Mouse (Mus musculus): ENCODE results near the gene Helz. TPM values are rescaled to one million over a fixed set of nuclear protein-coding genes. Genes with fewer than 3 reads are reported as not detected.

The Helz gene
- total RNA-seq, 2 experiments from 2014 or later, result 17.6 to 25.4 TPM

GRCm38 (mm10) chr11:107716332-107716938 lies 168.7 kb downstream of the Helz start, which contains the start of gene Cacng1:
Gene Cacng1 (minus strand): TSS chr11:107716522.
- no peak for ATAC-seq (replicated peaks; ENCODE audit: poor library complexity)

- peak; percentile 93 for ATAC-seq (replicated peaks; ENCODE audit: poor library complexity)
Measured at GRCm38 (mm10) chr11:107720264-107721021, 172.7 kb downstream of the Helz start.

- ATAC-seq (replicated peaks; ENCODE audit: poor library complexity), result no peak
Measured at GRCm38 (mm10) chr11:107721057-107721456, 173.3 kb downstream of the Helz start.

- ATAC-seq (replicated peaks; ENCODE audit: poor library complexity), result no peak
Measured at GRCm38 (mm10) chr11:107724603-107725002, 176.9 kb downstream of the Helz start.

GRCm38 (mm10) chr11:107728073-107728863 lies 180.5 kb downstream of the Helz start:
- no peak for ATAC-seq (replicated peaks; ENCODE audit: poor library complexity)

GRCm38 (mm10) chr11:107729141-107729540 lies 181.4 kb downstream of the Helz start:
- ATAC-seq (replicated peaks; ENCODE audit: poor library complexity), result no peak

GRCm38 (mm10) chr11:107730940-107731339 lies 183.2 kb downstream of the Helz start:
- no peak for ATAC-seq (replicated peaks; ENCODE audit: poor library complexity)

GRCm38 (mm10) chr11:107731498-107731897 lies 183.8 kb downstream of the Helz start:
- ATAC-seq (replicated peaks; ENCODE audit: poor library complexity), result no peak

- no peak for ATAC-seq (replicated peaks; ENCODE audit: poor library complexity)
Measured at GRCm38 (mm10) chr11:107734133-107734532, 186.4 kb downstream of the Helz start.

GRCm38 (mm10) chr11:107737886-107738285 lies 190.2 kb downstream of the Helz start:
- no peak for ATAC-seq (replicated peaks; ENCODE audit: poor library complexity)

GRCm38 (mm10) chr11:107738418-107739099 lies 190.8 kb downstream of the Helz start:
- ATAC-seq (replicated peaks; ENCODE audit: poor library complexity), result no peak

GRCm38 (mm10) chr11:107743100-107743499 lies 195.4 kb downstream of the Helz start:
- ATAC-seq (replicated peaks; ENCODE audit: poor library complexity), result no peak

Other genes with a start within 250 kb of the Helz start
- 26.3 and 33.4 TPM in 2 replicates for gene Pitpnc1, start 77.2 kb upstream of the Helz start, total RNA-seq (2015)
- gene Pitpnc1, start 77.2 kb upstream of the Helz start, total RNA-seq (2017), result 10.0 and 20.8 TPM in 2 replicates
- 84.3 and 95.9 TPM in 2 replicates for gene Psmd12, start 68.4 kb upstream of the Helz start, total RNA-seq (2015)
- gene Psmd12, start 68.4 kb upstream of the Helz start, total RNA-seq (2017), result 133 and 162 TPM in 2 replicates
- gene Cacng1, start 168.6 kb downstream of the Helz start, total RNA-seq (2015), result not detected in 2 replicates
- gene Cacng1, start 168.6 kb downstream of the Helz start, total RNA-seq (2017), result not detected in 2 replicates
- gene Cacng4, start 246.6 kb downstream of the Helz start, total RNA-seq (2015), result not detected in 2 replicates
- gene Cacng4, start 246.6 kb downstream of the Helz start, total RNA-seq (2017), result not detected in 2 replicates